Mouse (Mus musculus) heart, postnatal 0 days (tissue): ENCODE results near the gene Cnnm2. TPM values are rescaled to one million over a fixed set of nuclear protein-coding genes. Genes with fewer than 3 reads are reported as not detected.

Experiments
- ATAC-seq: fragments of 200-750 bp; cut with Nextera tagmentation; 2 replicates; pipeline ENCODE4 v1.8.0; 2017; ENCODE audit warnings: low read depth, moderate number of reproducible peaks, moderate library complexity; ENCODE audit not compliant: insufficient read depth
- DNase-seq: peaks from one replicate; pipeline ENCODE4 v3.0.0-alpha.2; 2016; ENCODE audit warnings: low spot score
- H3K27ac ChIP-seq: fragments of 300-500 bp; sonication (generic); 2 replicates; pipeline ENCODE4 v1.5.1; 2014; ENCODE audit warnings: low read depth, mild to moderate bottlenecking
- H3K27me3 ChIP-seq: fragments of 300-500 bp; sonication (generic); 2 replicates; pipeline ENCODE4 v1.6.1; 2014; ENCODE audit warnings: low read length, mixed read lengths; ENCODE audit not compliant: control insufficient read depth, insufficient read depth
- H3K36me3 ChIP-seq: fragments of 300-500 bp; sonication (generic); replicated peaks from 2 replicates; pipeline ENCODE4 v1.6.1; 2014; ENCODE audit warnings: low read length, mixed read lengths; ENCODE audit not compliant: control insufficient read depth, insufficient read depth
- H3K4me1 ChIP-seq: fragments of 300-500 bp; sonication (generic); 2 replicates; pipeline ENCODE4 v1.6.1; 2014; ENCODE audit warnings: antibody characterized with exemption; ENCODE audit not compliant: control insufficient read depth, insufficient read depth
- H3K4me2 ChIP-seq: fragments of 300-500 bp; sonication (generic); 2 replicates; pipeline ENCODE4 v1.6.1; 2014; ENCODE audit warnings: low read depth, mild to moderate bottlenecking, low read length, moderate library complexity
- H3K4me3 ChIP-seq: fragments of 300-500 bp; sonication (generic); 2 replicates; pipeline ENCODE4 v1.5.1; 2014; ENCODE audit warnings: low read depth, low read length
- H3K9ac ChIP-seq: fragments of 300-500 bp; sonication (generic); replicated peaks from 2 replicates; pipeline ENCODE4 v1.6.1; 2014; ENCODE audit warnings: low read depth, low read length, mixed read lengths
- H3K9me3 ChIP-seq: fragments of 300-500 bp; sonication (generic); replicated peaks from 2 replicates; pipeline ENCODE4 v1.6.1; 2016; ENCODE audit warnings: low read length; ENCODE audit not compliant: control insufficient read depth
- CTCF ChIP-seq: IDR thresholded peaks from 2 replicates; pipeline ENCODE4 v1.5.1; 2016; ENCODE audit warnings: antibody characterized with exemption, control low read depth, low read depth
- EP300 ChIP-seq: IDR thresholded peaks from 2 replicates; pipeline ENCODE4 v1.6.1; 2016; ENCODE audit warnings: antibody characterized with exemption, low read depth
- WGBS: fragments of 180-500 bp; shearing (Covaris S2); extraction: QIAGEN DNeasy Blood & Tissue Kit; methylation state at CpG from one replicate; pipeline ENCODE4 v1.1.7; 2014; 5-methylcytosine and 5-hydroxymethylcytosine counted together
- polyA plus RNA-seq: library from polyadenylated mRNA; unstranded; fragments of >200 nt; fragmentation: Nextera tagmentation; extraction: Ambion mirVana; gene quantifications from 2 replicates; pipeline ENCODE4 v1.2.1, GENCODE M21; 2015
- total RNA-seq: library from RNA; depleted of rRNA; stranded (reverse); fragments of >200 nt; gene quantifications from 2 replicates; pipeline ENCODE4 v1.2.3, GENCODE M21; 2014; ENCODE audit warnings: low replicate concordance

Gene Cnnm2
- total and polyA plus RNA-seq, 2 experiments from 2014 or later: 1.8 to 15.0 TPM

- DNase-seq (no peak), ATAC-seq (no peak)
- WGBS: 79% methylated on average over 7 of the region's 7 CpGs
- Histone ChIP-seq H3K27me3 (no peaks in the 10 kb centered on the region), H3K9ac (no peak overlapping the region), H3K4me1 (peaks cover 6% of the 10 kb centered on the region; the same call in 1 of the 2 replicates), H3K36me3 (peaks cover 10% of the 10 kb centered on the region), H3K4me2 (no peak overlapping the region), H3K9me3 (no peaks in the 10 kb centered on the region), H3K4me3 (no peak overlapping the region), H3K27ac (no peak overlapping the region)
- TF ChIP-seq CTCF: no peak
- TF ChIP-seq EP300: no peak
Measured at GRCm38 (mm10) chr19:46733626-46734025, 27.8 kb upstream of the Cnnm2 start.

GRCm38 (mm10) chr19:46735241-46735640 is 26.2 kb upstream of the Cnnm2 start:
- no peak for TF ChIP-seq CTCF
- TF ChIP-seq EP300: no peak
- ATAC-seq (peak; percentile 53; the same call in 1 of the 2 replicates), DNase-seq (no peak)
- Histone ChIP-seq H3K4me3 (no peak overlapping the region), H3K4me2 (no peak overlapping the region), H3K27me3 (no peaks in the 10 kb centered on the region), H3K9ac (no peak overlapping the region), H3K36me3 (peaks cover 19% of the 10 kb centered on the region), H3K27ac (no peak overlapping the region), H3K9me3 (no peaks in the 10 kb centered on the region), H3K4me1 (peaks cover 6% of the 10 kb centered on the region; the same call in 1 of the 2 replicates)
- 16% methylated on average over 5 of the region's 5 CpGs for WGBS

GRCm38 (mm10) chr19:46737106-46737505 is 24.3 kb upstream of the Cnnm2 start:
- TF ChIP-seq CTCF: no peak
- TF ChIP-seq EP300: no peak
- WGBS: 56% methylated on average over 7 of the region's 7 CpGs
- Histone ChIP-seq H3K4me2 (no peak overlapping the region), H3K27me3 (no peaks in the 10 kb centered on the region), H3K4me1 (peaks cover 6% of the 10 kb centered on the region; the same call in 1 of the 2 replicates), H3K9me3 (no peaks in the 10 kb centered on the region), H3K27ac (no peak overlapping the region), H3K4me3 (no peak overlapping the region), H3K9ac (no peak overlapping the region), H3K36me3 (peaks cover 19% of the 10 kb centered on the region)
- DNase-seq (no peak), ATAC-seq (no peak)

- H3K4me1 ChIP-seq: peaks cover under 1% of the 10 kb centered on the region; the same call in 1 of the 2 replicates
- H3K4me3 ChIP-seq: no peak overlapping the region
- ATAC-seq (no peak; the same call in 1 of the 2 replicates), DNase-seq (peak; percentile 76)
- 48% methylated on average over 7 of the region's 7 CpGs for WGBS
- H3K4me2 ChIP-seq: no peak overlapping the region
- H3K9me3 ChIP-seq: no peaks in the 10 kb centered on the region
- H3K9ac ChIP-seq: no peak overlapping the region
- H3K27ac ChIP-seq: no peak overlapping the region
- no peaks in the 10 kb centered on the region for H3K27me3 ChIP-seq
- peaks cover 11% of the 10 kb centered on the region for H3K36me3 ChIP-seq
- TF ChIP-seq CTCF (peak; percentile 84), EP300 (no peak)
Measured at GRCm38 (mm10) chr19:46740341-46741008, 20.9 kb upstream of the Cnnm2 start.

- TF ChIP-seq EP300 (no peak), CTCF (no peak)
- ATAC-seq (no peak), DNase-seq (no peak)
- no peaks in the 10 kb centered on the region for H3K27me3 ChIP-seq
- H3K4me1 ChIP-seq: no peaks in the 10 kb centered on the region
- no peak overlapping the region for H3K4me3 ChIP-seq
- no peak overlapping the region for H3K4me2 ChIP-seq
- no peak overlapping the region for H3K9ac ChIP-seq
- peaks cover 11% of the 10 kb centered on the region for H3K36me3 ChIP-seq
- WGBS: 42% methylated on average over 6 of the region's 6 CpGs
- no peak overlapping the region for H3K27ac ChIP-seq
- H3K9me3 ChIP-seq: no peaks in the 10 kb centered on the region
Measured at GRCm38 (mm10) chr19:46741574-46741973, 19.8 kb upstream of the Cnnm2 start.

GRCm38 (mm10) chr19:46744681-46745080 is 16.7 kb upstream of the Cnnm2 start:
- H3K27me3 ChIP-seq: no peaks in the 10 kb centered on the region
- no peak overlapping the region for H3K27ac ChIP-seq
- no peak overlapping the region for H3K9ac ChIP-seq
- no peak overlapping the region for H3K4me3 ChIP-seq
- no peak for ATAC-seq
- TF ChIP-seq CTCF (no peak), EP300 (no peak)
- no peak for DNase-seq
- WGBS: 73% methylated on average over 9 of the region's 9 CpGs
- no peaks in the 10 kb centered on the region for H3K9me3 ChIP-seq
- H3K4me2 ChIP-seq: no peak overlapping the region
- H3K36me3 ChIP-seq: no peaks in the 10 kb centered on the region; the same call in 1 of the 2 replicates
- no peaks in the 10 kb centered on the region for H3K4me1 ChIP-seq
